In genomic region chr6:128598256-128599047, GRCm38 (mm10) we compare ENCODE assay signal across 31 mouse cellular contexts. TPM values are rescaled to one million over a fixed set of nuclear protein-coding genes. Genes with fewer than 3 reads are reported as not detected.
A peak's percentile ranks its signal among the peaks of the same experiment; 100 is the strongest.
DNase-seq lines count a peak whose midpoint lies in the region; ATAC-seq and TF ChIP-seq lines count a peak whose summit lies in the region.
"Had no signal": no experiment of that assay in that cellular context is flagged by ENCODE, and none has a peak within 500 bp of the region (broad histone marks: within the 10 kb centered on the region; RNA-seq: fewer than 3 reads in every experiment).

No protein-coding gene starts in this region.

- H3K79me2 ChIP-seq in liver, adult 2 months (ENCODE audit: control insufficient read depth, insufficient read depth, low read length): no peaks in the 10 kb centered on the region

- H3K4me1 ChIP-seq in liver, adult 2 months (ENCODE audit: control insufficient read depth, insufficient read depth, low read length): peaks cover 12% of the 10 kb centered on the region
- no peaks in the 10 kb centered on the region for H3K4me1 ChIP-seq in liver, embryonic 12.5 days
- no peaks in the 10 kb centered on the region for H3K4me1 ChIP-seq in intestine, embryonic 15.5 days (replicated peaks)
- no peaks in the 10 kb centered on the region for H3K4me1 ChIP-seq in small intestine, adult 2 months (ENCODE audit: control insufficient read depth, insufficient read depth, insufficient read length, low read length)
- H3K4me1 ChIP-seq in heart, embryonic 11.5 days (ENCODE audit: control insufficient read depth, insufficient read depth, low read length): no peaks in the 10 kb centered on the region
- H3K4me1 ChIP-seq: embryonic facial prominence, embryonic 12.5 days; embryonic facial prominence, embryonic 15.5 days; heart, embryonic 13.5 days had no signal

- H3K9me3 ChIP-seq in liver, embryonic 12.5 days (replicated peaks): no peaks in the 10 kb centered on the region
- no peaks in the 10 kb centered on the region for H3K9me3 ChIP-seq in intestine, embryonic 15.5 days
- H3K9me3 ChIP-seq in heart, embryonic 11.5 days (replicated peaks; ENCODE audit: control insufficient read depth, low read length): no peaks in the 10 kb centered on the region
- H3K9me3 ChIP-seq: embryonic facial prominence, embryonic 12.5 days; embryonic facial prominence, embryonic 15.5 days; forebrain, embryonic 12.5 days; forebrain, embryonic 15.5 days; heart, embryonic 13.5 days had no signal

- H3K4me2 ChIP-seq in liver, embryonic 12.5 days: no peak overlapping the region
- H3K4me2 ChIP-seq in intestine, embryonic 15.5 days (replicated peaks): no peak overlapping the region
- H3K4me2 ChIP-seq in heart, embryonic 11.5 days: no peak overlapping the region
- H3K4me2 ChIP-seq: embryonic facial prominence, embryonic 12.5 days; embryonic facial prominence, embryonic 15.5 days; forebrain, embryonic 12.5 days; forebrain, embryonic 15.5 days; heart, embryonic 13.5 days had no signal

- ATAC-seq in liver, embryonic 12.5 days: no peak
- ATAC-seq in intestine, embryonic 15.5 days: peak; percentile 74
- ATAC-seq in heart, embryonic 11.5 days (replicated peaks; ENCODE audit: insufficient number of reproducible peaks, low FRiP score, low TSS enrichment): no peak
- ATAC-seq: forebrain, embryonic 15.5 days; hindbrain, postnatal 0 days; Patski had no signal

- WGBS in liver, adult 2 months: 16% methylated on average over 2 of the region's 2 CpGs
- 59% methylated on average over 2 of the region's 2 CpGs for WGBS in liver, embryonic 12.5 days (ENCODE audit: insufficient replicate concordance)
- WGBS in intestine, embryonic 15.5 days: 34% methylated on average over 2 of the region's 2 CpGs
- 29% methylated on average over 2 of the region's 2 CpGs for WGBS in small intestine, adult 2 months
- 64% methylated on average over 2 of the region's 2 CpGs for WGBS in heart, embryonic 11.5 days (ENCODE audit: insufficient replicate concordance)

- H3K9ac ChIP-seq in liver, adult 2 months (ENCODE audit: low read depth, low read length): no peak overlapping the region
- no peak overlapping the region for H3K9ac ChIP-seq in liver, embryonic 12.5 days
- no peak overlapping the region for H3K9ac ChIP-seq in intestine, embryonic 15.5 days
- H3K9ac ChIP-seq in heart, embryonic 11.5 days (ENCODE audit: low read depth, low read length): no peak overlapping the region
- H3K9ac ChIP-seq: embryonic facial prominence, embryonic 12.5 days; embryonic facial prominence, embryonic 15.5 days; forebrain, embryonic 12.5 days; forebrain, embryonic 15.5 days; heart, embryonic 13.5 days; hindbrain, embryonic 14.5 days had no signal

- H3K36me3 ChIP-seq in liver, adult 2 months (ENCODE audit: control insufficient read depth, insufficient read depth, low read length): no peaks in the 10 kb centered on the region
- no peaks in the 10 kb centered on the region for H3K36me3 ChIP-seq in liver, embryonic 12.5 days
- H3K36me3 ChIP-seq in intestine, embryonic 15.5 days: no peaks in the 10 kb centered on the region
- no peaks in the 10 kb centered on the region for H3K36me3 ChIP-seq in small intestine, adult 2 months (ENCODE audit: control insufficient read depth, insufficient read depth, low read length)
- H3K36me3 ChIP-seq in heart, embryonic 11.5 days (ENCODE audit: control insufficient read depth, insufficient read depth, low read length): no peaks in the 10 kb centered on the region
- H3K36me3 ChIP-seq: embryonic facial prominence, embryonic 12.5 days; embryonic facial prominence, embryonic 15.5 days; forebrain, embryonic 12.5 days; forebrain, embryonic 15.5 days; G1E; heart, embryonic 13.5 days had no signal

- TF ChIP-seq POLR2A in liver, adult 2 months (IDR thresholded peaks at IDR 0.05; ENCODE audit: extremely low read depth, insufficient read depth, low read length): no peak
- TF ChIP-seq POLR2A in small intestine, adult 2 months (IDR thresholded peaks at IDR 0.05; ENCODE audit: low read depth, low read length): peak; percentile 24; the same call in 1 of the 2 replicates

- H3K4me3 ChIP-seq in liver, adult 2 months (ENCODE audit: insufficient read depth, low read depth, low read length): no peak overlapping the region
- H3K4me3 ChIP-seq in liver, embryonic 12.5 days: no peak overlapping the region
- H3K4me3 ChIP-seq in intestine, embryonic 15.5 days (replicated peaks): no peak overlapping the region
- peak overlapping the region; percentile 16; the same call in 1 of the 2 replicates for H3K4me3 ChIP-seq in small intestine, adult 2 months (ENCODE audit: low read depth, low read length)
- H3K4me3 ChIP-seq in heart, embryonic 11.5 days (ENCODE audit: low read depth, low read length): no peak overlapping the region
- H3K4me3 ChIP-seq: embryonic facial prominence, embryonic 12.5 days; embryonic facial prominence, embryonic 15.5 days; forebrain, embryonic 12.5 days; forebrain, embryonic 15.5 days; heart, embryonic 13.5 days had no signal

- peak; percentile 75 for DNase-seq in liver, adult 2 months (ENCODE audit: extremely low read depth, low read depth, low spot score)
- DNase-seq in yolk sac, embryonic 10.5 days (ENCODE audit: low spot score): no peak
- DNase-seq: adrenal gland, postnatal 10 days; B cell, adult 2 months; cerebellum, adult 11 months; cerebellum, adult 2 months; cerebellum, adult 9-11 months; cerebellum, postnatal 25 days; gastrocnemius, postnatal 25 days; heart, adult 18-20 months; heart, postnatal 14 days; heart, postnatal 4 days had no signal

- H3K27me3 ChIP-seq in liver, adult 2 months (ENCODE audit: control insufficient read depth, insufficient read depth, low read length): no peaks in the 10 kb centered on the region
- H3K27me3 ChIP-seq in liver, embryonic 12.5 days (replicated peaks): no peaks in the 10 kb centered on the region
- H3K27me3 ChIP-seq in intestine, embryonic 15.5 days (replicated peaks): no peaks in the 10 kb centered on the region
- H3K27me3 ChIP-seq in small intestine, adult 2 months (ENCODE audit: control insufficient read depth, insufficient read depth, low read length): no peaks in the 10 kb centered on the region
- H3K27me3 ChIP-seq in heart, embryonic 11.5 days (ENCODE audit: control insufficient read depth, insufficient read depth, low read length): no peaks in the 10 kb centered on the region
- H3K27me3 ChIP-seq: CH12.LX; embryonic facial prominence, embryonic 12.5 days; embryonic facial prominence, embryonic 15.5 days; forebrain, embryonic 12.5 days; forebrain, embryonic 15.5 days; heart, embryonic 13.5 days had no signal

- H3K27ac ChIP-seq in liver, adult 2 months (replicated peaks; ENCODE audit: insufficient read depth, low read depth, low read length): peak overlapping the region; percentile 23
- H3K27ac ChIP-seq in liver, embryonic 12.5 days: no peak overlapping the region
- H3K27ac ChIP-seq in intestine, embryonic 15.5 days: peak overlapping the region; percentile 20; the same call in 1 of the 2 replicates
- peak overlapping the region; percentile 84 for H3K27ac ChIP-seq in small intestine, adult 2 months (ENCODE audit: insufficient read depth, low read depth, low read length)
- H3K27ac ChIP-seq in heart, embryonic 11.5 days (ENCODE audit: low read depth, low read length): no peak overlapping the region
- H3K27ac ChIP-seq: embryonic facial prominence, embryonic 12.5 days; embryonic facial prominence, embryonic 15.5 days; forebrain, embryonic 12.5 days; forebrain, embryonic 15.5 days; heart, embryonic 13.5 days; hindbrain, embryonic 14.5 days; hindbrain, postnatal 0 days had no signal

- TF ChIP-seq CTCF in liver, adult 2 months (IDR thresholded peaks at IDR 0.05; ENCODE audit: low read depth, low read length): no peak
- no peak for TF ChIP-seq CTCF in small intestine, adult 2 months (IDR thresholded peaks at IDR 0.05; ENCODE audit: extremely low read depth, insufficient read length, insufficient replicate concordance, low read depth, low read length)

RNA-seq across cellular contexts. Expression of gene A2ml1, which starts 17.0 kb away (rescaled TPM):
- 3.8 and 8.8 TPM in 2 replicates for total RNA-seq in liver, adult 2 months (2014; rRNA removed)
- polyA plus RNA-seq in liver, adult 2 months (2012; rRNA removed): 3.7 and 7.5 TPM in 2 replicates
- 1.4 and 1.7 TPM in 2 replicates for polyA plus RNA-seq in liver, embryonic 12.5 days (2016; fragmentation: Nextera tagmentation; extraction: Ambion mirVana)
- 2.7 and 3.6 TPM in 2 replicates for polyA plus RNA-seq in intestine, embryonic 15.5 days (2015; fragmentation: Nextera tagmentation; extraction: Ambion mirVana)
- polyA plus RNA-seq in small intestine, adult 2 months (2012; rRNA removed): 0.03 and 0.34 TPM in 2 replicates
- 0.32 TPM in 1 of 2 replicates, not detected in the other for polyA plus RNA-seq in heart, embryonic 11.5 days (2014; fragmentation: Nextera tagmentation; extraction: Ambion mirVana)
- total RNA-seq: adrenal gland, adult 18-20 months; CH12.LX; common myeloid progenitor, adult 5-6 weeks; gastrocnemius, adult 8-10 months; gastrocnemius, postnatal 25 days; heart, postnatal 14 days had no signal
- polyA plus RNA-seq: G1E; hindbrain, embryonic 11.5 days had no signal

RNA-seq across cellular contexts. Expression of gene Klrb1a, which starts 24.9 kb away (rescaled TPM):
- total RNA-seq in liver, adult 2 months (2014; rRNA removed): not detected in 2 replicates
- polyA plus RNA-seq in liver, adult 2 months (2012; rRNA removed): not detected in 2 replicates
- 0.12 TPM in 1 of 2 replicates, not detected in the other for polyA plus RNA-seq in liver, embryonic 12.5 days (2016; fragmentation: Nextera tagmentation; extraction: Ambion mirVana)
- polyA plus RNA-seq in intestine, embryonic 15.5 days (2015; fragmentation: Nextera tagmentation; extraction: Ambion mirVana): not detected in 2 replicates
- polyA plus RNA-seq in small intestine, adult 2 months (2012; rRNA removed): 0.24 TPM in 1 of 2 replicates, not detected in the other
- not detected in 2 replicates for polyA plus RNA-seq in heart, embryonic 11.5 days (2014; fragmentation: Nextera tagmentation; extraction: Ambion mirVana)
- total RNA-seq: adrenal gland, adult 18-20 months; adrenal gland, postnatal 4 days; CH12.LX; common myeloid progenitor, adult 5-6 weeks; gastrocnemius, adult 8-10 months; gastrocnemius, postnatal 25 days; heart, adult 18-20 months; heart, postnatal 14 days; heart, postnatal 4 days; hindbrain, postnatal 0 days had no signal
- polyA plus RNA-seq: cerebellum, adult 2 months; embryonic facial prominence, embryonic 12.5 days; embryonic facial prominence, embryonic 15.5 days; forebrain, embryonic 12.5 days; forebrain, embryonic 15.5 days; G1E; heart, embryonic 13.5 days; hindbrain, embryonic 11.5 days; hindbrain, embryonic 14.5 days; hindbrain, postnatal 0 days; Patski had no signal

Comparison
In these comparisons a context has a peak if more than half of its experiments do, and no peak if none do; other contexts are left out.
1. H3K27ac ChIP-seq: peak in liver, adult 2 months (single experiment), intestine, embryonic 15.5 days (single experiment) and small intestine, adult 2 months (single experiment); none in liver, embryonic 12.5 days (single experiment) and heart, embryonic 11.5 days (single experiment).